Mouse (Mus musculus): ENCODE results near the gene Snrpd3.

The Snrpd3 gene

GRCm38 (mm10) chr10:75570981-75571657, 53.8 kb downstream of the Snrpd3 start:
- no peak for DNase-seq

- DNase-seq, result no peak
Observed at GRCm38 (mm10) chr10:75571937-75572336, 54.6 kb downstream of the Snrpd3 start.

- no peak for DNase-seq
Observed at GRCm38 (mm10) chr10:75573181-75573580, 55.8 kb downstream of the Snrpd3 start.

- DNase-seq, result no peak
Observed at GRCm38 (mm10) chr10:75573965-75574364, 56.6 kb downstream of the Snrpd3 start.

GRCm38 (mm10) chr10:75579129-75579528, 61.8 kb downstream of the Snrpd3 start:
- DNase-seq, result no peak

- DNase-seq, result peak; percentile 95
Observed at GRCm38 (mm10) chr10:75585876-75586552, 68.7 kb downstream of the Snrpd3 start.

- no peak for DNase-seq
Observed at GRCm38 (mm10) chr10:75586553-75586879, 69.2 kb downstream of the Snrpd3 start.
